Mouse (Mus musculus): ENCODE results near the gene Nkain1. TPM values are rescaled to one million over a fixed set of nuclear protein-coding genes. Genes with fewer than 3 reads are reported as not detected.
A peak's percentile ranks its signal among the peaks of the same experiment; 100 is the strongest.

Gene Nkain1
- total RNA-seq (2021) (10 to 100 TPM in 1 of 2 experiments, 1 to 10 TPM in 1; 4.4 to 15.1 TPM), polyA plus RNA-seq (2012; rRNA removed) (24.3 and 24.6 TPM in 2 replicates)
- long read RNA-seq, partial matches to known transcripts = 0 of 6 reads
- long read RNA-seq, other reads (novel, unspliced or antisense) = 3 of 6 reads

DNA sequence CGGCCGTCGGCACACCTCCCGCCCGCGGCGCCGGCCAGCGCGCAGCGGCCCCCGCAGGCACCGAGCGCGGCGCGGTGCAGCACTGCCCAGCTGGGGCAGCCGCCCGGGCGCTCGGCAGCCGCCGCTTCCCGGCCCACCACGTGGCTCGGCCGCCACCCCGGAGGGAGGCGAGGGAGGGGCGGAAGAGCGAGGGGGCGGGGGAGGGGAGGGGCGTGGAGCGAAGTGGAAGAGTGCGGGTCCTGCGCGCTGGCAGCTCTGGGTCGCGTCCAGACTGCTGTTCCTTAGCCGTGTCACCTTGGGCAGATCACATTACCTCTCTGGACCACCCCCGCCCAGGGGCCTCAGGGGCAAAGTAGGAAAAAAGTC is at the start of gene Nkain1:
Gene Nkain1 (minus strand): TSS at position 126 of the 366 bp plus-strand sequence.
- DNase-seq = no peak

GRCm38 (mm10) chr4:130578734-130579274 is 4.8 kb upstream of the Nkain1 start:
- DNase-seq = no peak

GRCm38 (mm10) chr4:130577081-130577480 is 3.1 kb upstream of the Nkain1 start:
- DNase-seq = no peak

DNA sequence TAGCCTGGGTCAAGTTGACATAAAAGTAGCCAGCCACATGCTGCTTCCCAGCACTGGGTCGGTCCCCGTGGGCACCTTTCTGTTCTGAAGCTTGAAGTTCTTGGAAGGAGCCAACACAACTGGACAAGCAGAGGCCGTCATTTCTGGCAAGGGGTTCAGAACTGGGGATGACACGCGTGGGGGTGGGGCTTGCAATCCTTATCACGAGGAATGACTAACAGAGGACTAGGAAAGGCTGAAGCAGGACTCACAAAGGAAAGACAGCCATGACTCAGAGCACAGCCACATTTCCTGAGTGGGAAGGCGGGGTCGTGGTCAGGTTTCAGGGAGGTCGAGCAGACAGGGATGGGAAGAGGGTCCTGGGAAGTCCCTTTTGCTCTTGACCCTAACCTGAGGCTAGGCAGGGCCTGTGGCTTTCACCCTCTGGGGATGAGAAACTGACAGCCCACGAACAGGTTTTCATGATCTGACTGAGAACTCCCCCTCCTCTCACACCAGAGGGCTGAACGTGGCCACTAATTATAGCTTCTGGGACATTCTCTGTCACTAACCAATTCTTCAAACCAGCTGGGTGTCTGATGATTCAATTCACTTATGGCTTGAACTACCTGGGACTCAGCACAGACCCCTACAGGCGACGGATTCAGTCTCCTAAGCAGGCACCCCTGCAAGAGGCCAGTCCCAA is 2.4 kb upstream of the Nkain1 start:
- DNase-seq = peak; percentile 86

- no peak for DNase-seq
These were observed 1.6 kb upstream of the Nkain1 start for GRCm38 (mm10) chr4:130575533-130575932.

- peak; percentile 40 for DNase-seq
These were observed 988 bp upstream of the Nkain1 start for GRCm38 (mm10) chr4:130574861-130575460.

- DNase-seq = peak; percentile 65
These were observed 474 bp downstream of the Nkain1 start for GRCm38 (mm10) chr4:130573351-130574047.

- no peak for DNase-seq
These were observed 992 bp downstream of the Nkain1 start for GRCm38 (mm10) chr4:130573012-130573350.

DNA sequence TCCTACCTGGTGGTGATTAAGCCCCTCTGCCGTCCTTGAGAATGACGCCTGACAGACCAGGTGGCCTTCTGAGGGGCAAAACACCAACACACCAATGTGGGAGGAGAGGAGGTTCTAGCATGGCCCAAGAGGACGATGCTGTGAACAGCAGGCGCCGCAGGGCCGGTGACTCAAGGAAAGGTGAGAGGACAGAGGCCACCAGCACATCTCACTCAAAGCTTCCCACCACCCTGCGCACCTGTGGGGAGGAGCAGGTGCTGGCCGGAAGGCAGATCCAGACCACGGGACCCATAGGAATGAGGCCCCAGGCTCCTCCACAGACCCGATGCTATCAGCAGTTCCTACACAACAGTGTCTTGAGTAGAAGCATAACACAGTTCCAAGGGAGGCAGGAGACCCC is 1.4 kb downstream of the Nkain1 start:
- no peak for DNase-seq

- DNase-seq = no peak
These were observed 2.8 kb downstream of the Nkain1 start for GRCm38 (mm10) chr4:130570941-130571720.

DNA sequence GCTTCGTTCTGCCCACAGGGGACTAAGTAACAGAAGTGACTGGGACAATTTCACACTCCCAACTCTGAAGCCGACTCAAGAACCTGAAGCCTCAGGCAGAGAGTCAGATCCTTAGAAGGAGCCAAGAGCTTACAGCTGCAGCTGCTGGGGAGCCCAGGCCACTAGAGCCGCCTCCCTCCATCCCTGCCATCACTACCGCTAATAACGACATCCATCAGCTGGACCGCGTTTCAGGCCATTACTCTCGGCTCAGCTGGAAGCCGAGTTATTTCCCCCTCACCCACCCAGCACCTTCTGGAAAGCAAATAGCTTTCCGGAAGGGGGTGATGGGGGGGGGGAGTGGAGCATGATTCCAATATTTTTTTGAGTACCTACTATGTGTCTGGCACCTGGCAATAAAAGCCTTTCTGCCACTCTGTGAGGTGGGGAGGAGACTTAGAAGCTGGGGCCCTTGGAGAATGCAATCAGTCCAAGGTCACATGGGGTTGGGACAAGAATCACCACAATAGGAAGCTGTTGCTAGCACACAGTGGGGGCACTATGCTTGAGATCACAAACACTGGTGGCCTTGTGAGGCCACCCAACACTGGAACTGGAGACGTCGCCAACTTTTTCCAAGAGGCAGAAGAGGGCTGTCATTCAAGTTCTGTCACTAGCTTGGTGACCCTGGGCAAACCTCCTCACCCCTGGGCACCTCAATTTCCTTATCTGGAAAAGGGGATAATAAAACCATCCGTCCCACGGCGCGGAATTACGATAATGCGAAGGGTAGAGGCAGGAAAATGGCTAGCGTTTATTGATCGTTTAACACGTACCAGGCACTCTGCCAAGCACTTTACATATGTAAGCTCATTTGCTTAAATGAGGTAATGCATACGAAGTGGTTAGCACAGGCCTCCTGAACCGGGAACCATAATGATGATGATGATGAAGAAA is 5.7 kb downstream of the Nkain1 start:
- DNase-seq = no peak

DNA sequence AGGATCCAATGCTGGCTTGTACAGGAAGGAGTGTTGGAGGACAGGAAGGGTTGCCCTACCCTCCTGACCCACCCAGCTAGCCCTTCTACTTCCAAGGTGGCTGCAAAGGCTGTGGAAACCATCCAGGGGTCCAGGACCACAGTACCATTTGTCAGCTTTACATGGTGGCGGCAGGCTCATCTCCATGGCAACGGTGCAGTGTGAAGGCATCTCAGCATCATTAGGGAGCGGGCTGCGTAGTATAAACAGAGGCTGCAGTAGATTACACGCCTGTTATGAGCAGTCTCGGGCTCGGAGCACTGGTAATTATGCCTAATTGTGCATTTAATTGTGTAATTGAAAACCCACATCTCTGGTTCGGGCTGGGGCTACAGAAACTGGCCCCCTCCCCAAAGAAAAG is 10.2 kb downstream of the Nkain1 start:
- no peak for DNase-seq

- peak; percentile 59 for DNase-seq
These were observed 10.7 kb downstream of the Nkain1 start for GRCm38 (mm10) chr4:130563260-130563756.

GRCm38 (mm10) chr4:130560576-130561310 is 13.2 kb downstream of the Nkain1 start:
- DNase-seq = no peak

DNA sequence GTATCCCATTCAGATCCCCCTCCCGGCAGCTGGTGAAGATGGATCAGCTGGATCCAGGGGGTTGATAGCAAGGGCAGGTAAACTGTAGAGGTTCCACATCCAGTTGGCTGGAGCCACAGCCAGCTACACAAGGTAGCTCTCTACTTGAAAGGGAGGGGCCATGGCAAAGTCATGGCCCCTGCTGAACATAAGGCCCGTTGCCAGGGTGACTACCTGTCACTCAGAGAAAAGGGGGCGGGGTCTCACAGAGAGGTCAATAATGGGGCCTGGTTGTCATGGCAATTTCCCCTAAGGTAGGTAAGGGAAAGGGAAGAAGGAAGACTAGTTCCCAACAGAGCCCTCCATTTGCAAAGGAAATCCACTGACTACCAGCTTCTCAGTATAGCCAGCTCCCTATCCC is 14.8 kb downstream of the Nkain1 start:
- no peak for DNase-seq

GRCm38 (mm10) chr4:130557852-130558251 is 16.1 kb downstream of the Nkain1 start:
- DNase-seq = peak; percentile 80

GRCm38 (mm10) chr4:130556992-130557391 is 17.0 kb downstream of the Nkain1 start:
- no peak for DNase-seq

DNA sequence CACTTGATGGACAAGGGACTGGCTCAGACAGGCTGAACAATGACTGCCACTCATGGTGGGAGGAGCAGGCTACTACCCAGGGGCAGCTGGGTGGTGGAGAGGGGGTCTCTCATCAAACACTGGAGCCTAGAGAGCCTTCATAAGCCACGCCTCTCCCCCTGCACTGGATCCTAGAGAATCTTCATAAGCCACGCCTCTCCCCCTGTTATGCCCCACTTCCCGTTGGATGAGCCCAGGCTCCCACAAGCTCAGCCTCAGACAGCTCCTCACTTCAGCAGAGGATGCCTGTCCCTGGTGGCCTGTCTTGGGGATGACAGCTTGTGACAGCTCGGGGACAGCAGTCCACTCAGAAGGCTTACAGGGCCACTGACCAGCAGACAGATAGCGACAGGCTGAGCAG is 17.7 kb downstream of the Nkain1 start:
- no peak for DNase-seq

- DNase-seq = no peak
These were observed 20.9 kb downstream of the Nkain1 start for GRCm38 (mm10) chr4:130553121-130553448.
